Mouse (Mus musculus): Measurements from ENCODE around the gene Clec12a. TPM values are rescaled to one million over a fixed set of nuclear protein-coding genes. Genes with fewer than 3 reads are reported as not detected.

The Clec12a gene
- total and polyA plus RNA-seq, 2 experiments from 2014 or later, result 0.33 TPM; not detected in 1

GRCm38 (mm10) chr6:129319331-129319730, 23.2 kb upstream of the Clec12a start:
- Histone ChIP-seq H3K4me2 (ENCODE audit: low read depth, low read length) (no peak overlapping the region), H3K27me3 (ENCODE audit: insufficient read depth, low read length) (no peaks in the 10 kb centered on the region), H3K9me3 (ENCODE audit: low read length) (no peaks in the 10 kb centered on the region), H3K36me3 (ENCODE audit: insufficient read depth, low read length) (no peaks in the 10 kb centered on the region), H3K4me1 (ENCODE audit: insufficient read depth, low read length) (no peaks in the 10 kb centered on the region), H3K4me3 (ENCODE audit: low read length) (no peak overlapping the region), H3K9ac (replicated peaks; ENCODE audit: low read length) (no peak overlapping the region), H3K27ac (no peak overlapping the region)
- 76% methylated on average over 4 of the region's 4 CpGs for WGBS
- no peak for DNase-seq (ENCODE audit: low spot score)
- TF ChIP-seq CTCF (IDR thresholded peaks at IDR 0.05; ENCODE audit: low read depth), result no peak
- no peak for ATAC-seq

- Histone ChIP-seq H3K4me2 (ENCODE audit: low read depth, low read length) (peak overlapping the region; percentile 19; the same call in 1 of the 2 replicates), H3K27ac (no peak overlapping the region), H3K27me3 (ENCODE audit: insufficient read depth, low read length) (no peaks in the 10 kb centered on the region), H3K9ac (replicated peaks; ENCODE audit: low read length) (no peak overlapping the region), H3K4me3 (ENCODE audit: low read length) (no peak overlapping the region), H3K9me3 (ENCODE audit: low read length) (no peaks in the 10 kb centered on the region), H3K4me1 (ENCODE audit: insufficient read depth, low read length) (no peaks in the 10 kb centered on the region), H3K36me3 (ENCODE audit: insufficient read depth, low read length) (no peaks in the 10 kb centered on the region)
- peak; percentile 26; the same call in 1 of the 2 replicates for TF ChIP-seq CTCF (IDR thresholded peaks at IDR 0.05; ENCODE audit: low read depth)
- WGBS, result 84% methylated on average over 1 of the region's 1 CpGs
- no peak for DNase-seq (ENCODE audit: low spot score)
- no peak for ATAC-seq
Measured at GRCm38 (mm10) chr6:129326016-129326415, 16.5 kb upstream of the Clec12a start.

- Histone ChIP-seq H3K27me3 (ENCODE audit: insufficient read depth, low read length) (no peaks in the 10 kb centered on the region), H3K36me3 (ENCODE audit: insufficient read depth, low read length) (no peaks in the 10 kb centered on the region), H3K9me3 (ENCODE audit: low read length) (no peaks in the 10 kb centered on the region), H3K9ac (replicated peaks; ENCODE audit: low read length) (no peak overlapping the region), H3K4me1 (ENCODE audit: insufficient read depth, low read length) (no peaks in the 10 kb centered on the region), H3K27ac (no peak overlapping the region), H3K4me2 (ENCODE audit: low read depth, low read length) (peak overlapping the region; percentile 19; the same call in 1 of the 2 replicates), H3K4me3 (ENCODE audit: low read length) (no peak overlapping the region)
- no peak for ATAC-seq
- TF ChIP-seq CTCF (IDR thresholded peaks at IDR 0.05; ENCODE audit: low read depth), result no peak
- 44% methylated on average over 13 of the region's 13 CpGs for WGBS
- DNase-seq (ENCODE audit: low spot score), result peak; percentile 66
Measured at GRCm38 (mm10) chr6:129326568-129327150, 15.8 kb upstream of the Clec12a start.

- no peak for TF ChIP-seq CTCF (IDR thresholded peaks at IDR 0.05; ENCODE audit: low read depth)
- no peak for ATAC-seq
- Histone ChIP-seq H3K9ac (replicated peaks; ENCODE audit: low read length) (no peak within 1 kb of the TSS), H3K9me3 (ENCODE audit: low read length) (no peaks in the 10 kb centered on the region), H3K27ac (no peak within 1 kb of the TSS), H3K4me1 (ENCODE audit: insufficient read depth, low read length) (no peaks in the 10 kb centered on the region), H3K4me3 (ENCODE audit: low read length) (no peak within 1 kb of the TSS), H3K27me3 (ENCODE audit: insufficient read depth, low read length) (no peaks in the 10 kb centered on the region), H3K4me2 (ENCODE audit: low read depth, low read length) (no peak within 1 kb of the TSS), H3K36me3 (ENCODE audit: insufficient read depth, low read length) (no peaks in the 10 kb centered on the region)
- DNase-seq (ENCODE audit: low spot score), result no peak
- WGBS, result 50% methylated on average over 11 of the region's 11 CpGs
Measured at GRCm38 (mm10) chr6:129331610-129332009, 10.9 kb upstream of the Clec12a start, which contains the start of gene 4922502D21Rik. Gene 4922502D21Rik, minus strand, starts transcription at chr6:129331796.

GRCm38 (mm10) chr6:129333674-129334078, 8.8 kb upstream of the Clec12a start:
- ATAC-seq, result peak; percentile 96
- H3K4me1 ChIP-seq (ENCODE audit: insufficient read depth, low read length), result no peaks in the 10 kb centered on the region
- H3K36me3 ChIP-seq (ENCODE audit: insufficient read depth, low read length), result no peaks in the 10 kb centered on the region
- peak overlapping the region; percentile 49 for H3K4me2 ChIP-seq (ENCODE audit: low read depth, low read length)
- H3K27ac ChIP-seq, result no peak overlapping the region
- H3K9ac ChIP-seq (replicated peaks; ENCODE audit: low read length), result no peak overlapping the region
- DNase-seq (ENCODE audit: low spot score), result peak; percentile 86
- H3K9me3 ChIP-seq (ENCODE audit: low read length), result no peaks in the 10 kb centered on the region
- H3K27me3 ChIP-seq (ENCODE audit: insufficient read depth, low read length), result no peaks in the 10 kb centered on the region
- TF ChIP-seq CTCF (IDR thresholded peaks at IDR 0.05; ENCODE audit: low read depth), result peak; percentile 85
- peak overlapping the region; percentile 22 for H3K4me3 ChIP-seq (ENCODE audit: low read length)
- WGBS, result 11% methylated on average over 11 of the region's 11 CpGs

- Histone ChIP-seq H3K36me3 (ENCODE audit: insufficient read depth, low read length) (no peaks in the 10 kb centered on the region), H3K27me3 (ENCODE audit: insufficient read depth, low read length) (no peaks in the 10 kb centered on the region), H3K27ac (no peak overlapping the region), H3K9ac (replicated peaks; ENCODE audit: low read length) (no peak overlapping the region), H3K9me3 (ENCODE audit: low read length) (no peaks in the 10 kb centered on the region), H3K4me1 (ENCODE audit: insufficient read depth, low read length) (no peaks in the 10 kb centered on the region), H3K4me2 (ENCODE audit: low read depth, low read length) (no peak overlapping the region), H3K4me3 (ENCODE audit: low read length) (no peak overlapping the region)
- no peak for TF ChIP-seq CTCF (IDR thresholded peaks at IDR 0.05; ENCODE audit: low read depth)
- 63% methylated on average over 1 of the region's 1 CpGs for WGBS
- DNase-seq (ENCODE audit: low spot score), result no peak
- ATAC-seq, result no peak
Measured at GRCm38 (mm10) chr6:129337751-129338150, 4.7 kb upstream of the Clec12a start.

- no peaks in the 10 kb centered on the region for H3K27me3 ChIP-seq (ENCODE audit: insufficient read depth, low read length)
- H3K4me3 ChIP-seq (ENCODE audit: low read length), result no peak overlapping the region
- H3K9ac ChIP-seq (replicated peaks; ENCODE audit: low read length), result no peak overlapping the region
- no peak for ATAC-seq
- H3K27ac ChIP-seq, result no peak overlapping the region
- WGBS, result 81% methylated on average over 3 of the region's 3 CpGs
- no peaks in the 10 kb centered on the region for H3K9me3 ChIP-seq (ENCODE audit: low read length)
- no peak for TF ChIP-seq CTCF (IDR thresholded peaks at IDR 0.05; ENCODE audit: low read depth)
- no peaks in the 10 kb centered on the region for H3K4me1 ChIP-seq (ENCODE audit: insufficient read depth, low read length)
- DNase-seq (ENCODE audit: low spot score), result no peak
- H3K4me2 ChIP-seq (ENCODE audit: low read depth, low read length), result no peak overlapping the region
- H3K36me3 ChIP-seq (ENCODE audit: insufficient read depth, low read length), result no peaks in the 10 kb centered on the region
Measured at GRCm38 (mm10) chr6:129344408-129344807, 1.9 kb downstream of the Clec12a start.

Data from hindbrain, postnatal 0 days (tissue).